Mouse (Mus musculus) ES-Bruce4 (cell line): Measurements from ENCODE around the gene Capzb.

Experiments used
- CTCF ChIP-seq: IDR thresholded peaks from one replicate; pipeline ENCODE4 v1.8.1; 2011; ENCODE audit warnings: low read depth, low read length
- EP300 ChIP-seq: IDR thresholded peaks from 2 replicates; pipeline ENCODE4 v1.6.1; 2011; ENCODE audit warnings: low read depth, low read length; ENCODE audit not compliant: insufficient read depth
- POLR2A ChIP-seq: IDR thresholded peaks from one replicate; pipeline ENCODE4 v1.8.1; 2011; ENCODE audit warnings: low read length; ENCODE audit not compliant: insufficient read depth

DNA sequence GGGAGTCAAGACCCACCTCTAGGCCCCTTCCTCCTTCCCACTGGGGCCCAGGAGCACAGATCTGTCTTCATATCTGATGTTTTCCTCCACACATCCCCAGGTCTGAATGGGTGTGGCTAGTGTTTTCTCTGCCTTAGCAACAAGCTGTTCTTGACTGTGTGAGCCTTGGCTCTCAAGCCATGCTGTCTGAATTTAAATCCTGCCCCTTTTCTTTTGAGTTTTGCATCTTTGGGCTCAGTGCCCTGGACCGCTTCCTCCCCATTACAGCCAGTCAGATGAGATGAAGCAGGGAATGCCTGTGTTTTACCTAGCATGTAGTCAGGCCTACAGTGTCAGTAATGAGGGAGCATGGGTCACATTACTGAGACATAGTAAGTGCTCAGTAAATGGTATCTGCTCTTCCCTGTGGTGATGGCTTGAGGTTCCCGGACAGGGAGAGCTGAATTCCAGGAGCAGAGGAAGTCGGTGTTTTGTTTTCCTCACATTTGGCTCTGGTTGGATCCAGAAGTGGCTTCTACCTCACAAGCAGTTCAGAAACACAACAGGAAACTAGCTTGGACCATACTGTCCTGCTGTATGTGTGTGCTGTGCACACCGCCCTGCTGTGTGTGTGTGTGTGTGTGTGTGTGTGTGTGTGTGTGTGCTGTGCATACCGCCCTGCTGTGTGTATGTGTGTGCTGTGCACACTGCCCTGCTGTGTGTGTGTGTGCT is 16.6 kb downstream of the Capzb start:
- TF ChIP-seq CTCF = no peak
- TF ChIP-seq POLR2A = no peak
- TF ChIP-seq EP300 = no peak
